Mouse (Mus musculus): ENCODE measurements around the gene Gm48552. TPM values are rescaled to one million over a fixed set of nuclear protein-coding genes. Genes with fewer than 3 reads are reported as not detected.

Gm48552 gene
- polyA plus RNA-seq, 1 experiment from 2014 or later, result 2.0 TPM

GRCm38 (mm10) chr10:81418216-81419070, 29.6 kb downstream of the Gm48552 start:
- H3K4me1 ChIP-seq (ENCODE audit: control insufficient read depth, insufficient read depth, low read length), result peaks cover 24% of the 10 kb centered on the region; the same call in 1 of the 2 replicates
- H3K4me2 ChIP-seq (ENCODE audit: low read depth, low read length), result no peak overlapping the region
- no peaks in the 10 kb centered on the region for H3K9me3 ChIP-seq (ENCODE audit: control insufficient read depth, low read length)
- ATAC-seq (ENCODE audit: low read depth), result no peak
- 45% methylated on average over 11 of the region's 11 CpGs for WGBS
- 0 out of 2 replicates have a peak overlapping the region, but pooled peaks have one; percentile 25 for H3K9ac ChIP-seq (replicated peaks; ENCODE audit: low read depth, low read length)
- no peak overlapping the region for H3K27ac ChIP-seq (ENCODE audit: low read depth, low read length)
- H3K4me3 ChIP-seq (ENCODE audit: low read depth, low read length), result no peak overlapping the region
- H3K36me3 ChIP-seq (ENCODE audit: control insufficient read depth, insufficient read depth, low read length), result peaks cover 4% of the 10 kb centered on the region; the same call in 1 of the 2 replicates
- H3K27me3 ChIP-seq (ENCODE audit: control insufficient read depth, insufficient read depth, low read length), result no peaks in the 10 kb centered on the region

GRCm38 (mm10) chr10:81419111-81419928, 30.5 kb downstream of the Gm48552 start:
- H3K4me3 ChIP-seq (ENCODE audit: low read depth, low read length), result no peak overlapping the region
- no peak overlapping the region for H3K4me2 ChIP-seq (ENCODE audit: low read depth, low read length)
- peaks cover 4% of the 10 kb centered on the region; the same call in 1 of the 2 replicates for H3K36me3 ChIP-seq (ENCODE audit: control insufficient read depth, insufficient read depth, low read length)
- ATAC-seq (ENCODE audit: low read depth), result no peak
- H3K9ac ChIP-seq (replicated peaks; ENCODE audit: low read depth, low read length), result no peak overlapping the region
- H3K27me3 ChIP-seq (ENCODE audit: control insufficient read depth, insufficient read depth, low read length), result no peaks in the 10 kb centered on the region
- no peak overlapping the region for H3K27ac ChIP-seq (ENCODE audit: low read depth, low read length)
- H3K4me1 ChIP-seq (ENCODE audit: control insufficient read depth, insufficient read depth, low read length), result peaks cover 21% of the 10 kb centered on the region; the same call in 1 of the 2 replicates
- no peaks in the 10 kb centered on the region for H3K9me3 ChIP-seq (ENCODE audit: control insufficient read depth, low read length)
- 91% methylated on average over 10 of the region's 10 CpGs for WGBS

GRCm38 (mm10) chr10:81420191-81420767, 31.5 kb downstream of the Gm48552 start:
- peaks cover 20% of the 10 kb centered on the region for H3K4me1 ChIP-seq (ENCODE audit: control insufficient read depth, insufficient read depth, low read length)
- WGBS, result 83% methylated on average over 40 of the region's 40 CpGs

DNA sequence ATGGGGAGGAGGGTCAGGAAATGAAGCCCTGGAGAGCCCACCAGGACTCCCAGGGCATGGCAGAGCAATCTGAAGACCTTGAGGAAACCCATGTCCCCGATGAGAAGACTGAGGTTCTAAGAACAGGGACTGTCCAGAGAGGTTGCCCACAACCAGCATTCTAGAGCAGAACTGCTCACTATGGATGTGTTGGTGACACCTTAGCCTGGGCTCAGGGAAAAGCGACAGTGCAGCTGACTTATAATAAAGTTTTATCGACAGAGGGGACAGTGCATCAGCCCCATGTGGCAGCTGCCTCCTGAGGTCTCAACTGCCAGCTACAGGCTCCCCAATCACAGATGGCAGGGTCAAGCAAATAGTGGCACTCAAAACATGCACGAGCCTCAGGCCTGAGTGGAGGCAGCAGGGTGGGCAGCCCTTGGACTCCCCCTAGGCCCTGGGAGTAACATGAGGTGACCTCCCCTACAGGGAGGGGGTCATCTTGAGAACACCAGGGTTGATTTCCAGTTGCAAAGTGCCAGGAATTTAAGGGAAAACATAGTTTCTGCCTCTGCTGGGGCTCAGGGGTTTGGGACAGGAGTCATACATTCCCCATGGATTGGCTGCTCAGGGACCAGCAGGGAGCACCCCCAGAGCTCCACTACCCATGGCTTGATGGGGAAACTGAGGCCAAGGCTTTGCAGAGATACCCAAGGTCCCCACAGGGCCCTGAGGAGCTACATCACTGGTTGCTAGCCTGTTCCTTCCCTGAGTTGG, 32.4 kb downstream of the Gm48552 start:
- no peaks in the 10 kb centered on the region for H3K27me3 ChIP-seq (ENCODE audit: control insufficient read depth, insufficient read depth, low read length)
- peaks cover 24% of the 10 kb centered on the region for H3K4me1 ChIP-seq (ENCODE audit: control insufficient read depth, insufficient read depth, low read length)
- ATAC-seq (ENCODE audit: low read depth), result no peak
- no peak overlapping the region for H3K4me2 ChIP-seq (ENCODE audit: low read depth, low read length)
- no peaks in the 10 kb centered on the region for H3K9me3 ChIP-seq (ENCODE audit: control insufficient read depth, low read length)
- no peak overlapping the region for H3K27ac ChIP-seq (ENCODE audit: low read depth, low read length)
- H3K9ac ChIP-seq (replicated peaks; ENCODE audit: low read depth, low read length), result no peak overlapping the region
- 82% methylated on average over 4 of the region's 4 CpGs for WGBS
- peaks cover 4% of the 10 kb centered on the region; the same call in 1 of the 2 replicates for H3K36me3 ChIP-seq (ENCODE audit: control insufficient read depth, insufficient read depth, low read length)
- H3K4me3 ChIP-seq (ENCODE audit: low read depth, low read length), result no peak overlapping the region

More at GRCm38 (mm10) chr10:81420191-81420767, 31.5 kb downstream of the Gm48552 start:
- Histone ChIP-seq H3K36me3 (ENCODE audit: control insufficient read depth, insufficient read depth, low read length) (peaks cover 4% of the 10 kb centered on the region; the same call in 1 of the 2 replicates), H3K4me3 (ENCODE audit: low read depth, low read length) (no peak overlapping the region), H3K4me2 (ENCODE audit: low read depth, low read length) (no peak overlapping the region), H3K27me3 (ENCODE audit: control insufficient read depth, insufficient read depth, low read length) (no peaks in the 10 kb centered on the region), H3K27ac (ENCODE audit: low read depth, low read length) (no peak overlapping the region), H3K9ac (replicated peaks; ENCODE audit: low read depth, low read length) (no peak overlapping the region), H3K9me3 (ENCODE audit: control insufficient read depth, low read length) (no peaks in the 10 kb centered on the region)
- no peak for ATAC-seq (ENCODE audit: low read depth)

DNA sequence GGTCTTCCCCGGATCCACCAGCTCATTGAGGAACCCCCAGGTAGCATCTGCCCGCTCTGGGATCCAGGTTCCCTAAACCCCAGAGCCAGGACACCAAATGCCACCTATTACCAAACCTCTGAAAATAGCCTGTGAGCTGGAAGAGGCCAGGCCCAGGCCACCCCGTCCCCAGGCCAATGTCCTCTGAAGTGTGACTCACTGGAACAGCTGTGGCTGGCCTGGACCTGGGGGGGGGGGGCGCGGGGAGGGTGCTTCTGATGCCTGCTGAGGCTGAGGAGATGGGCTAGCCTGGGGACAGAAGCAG, 32.9 kb downstream of the Gm48552 start:
- H3K9me3 ChIP-seq (ENCODE audit: control insufficient read depth, low read length), result no peaks in the 10 kb centered on the region
- H3K4me2 ChIP-seq (ENCODE audit: low read depth, low read length), result no peak overlapping the region
- no peak overlapping the region for H3K27ac ChIP-seq (ENCODE audit: low read depth, low read length)
- no peak overlapping the region for H3K9ac ChIP-seq (replicated peaks; ENCODE audit: low read depth, low read length)
- 80% methylated on average over 5 of the region's 5 CpGs for WGBS
- peaks cover 4% of the 10 kb centered on the region; the same call in 1 of the 2 replicates for H3K36me3 ChIP-seq (ENCODE audit: control insufficient read depth, insufficient read depth, low read length)
- peaks cover 28% of the 10 kb centered on the region for H3K4me1 ChIP-seq (ENCODE audit: control insufficient read depth, insufficient read depth, low read length)
- no peaks in the 10 kb centered on the region for H3K27me3 ChIP-seq (ENCODE audit: control insufficient read depth, insufficient read depth, low read length)
- ATAC-seq (ENCODE audit: low read depth), result no peak
- H3K4me3 ChIP-seq (ENCODE audit: low read depth, low read length), result no peak overlapping the region

- peaks cover 4% of the 10 kb centered on the region; the same call in 1 of the 2 replicates for H3K36me3 ChIP-seq (ENCODE audit: control insufficient read depth, insufficient read depth, low read length)
- no peaks in the 10 kb centered on the region for H3K9me3 ChIP-seq (ENCODE audit: control insufficient read depth, low read length)
- peaks cover 28% of the 10 kb centered on the region for H3K4me1 ChIP-seq (ENCODE audit: control insufficient read depth, insufficient read depth, low read length)
- H3K9ac ChIP-seq (replicated peaks; ENCODE audit: low read depth, low read length), result no peak overlapping the region
- no peak overlapping the region for H3K4me3 ChIP-seq (ENCODE audit: low read depth, low read length)
- H3K4me2 ChIP-seq (ENCODE audit: low read depth, low read length), result no peak overlapping the region
- ATAC-seq (ENCODE audit: low read depth), result no peak
- peaks cover under 1% of the 10 kb centered on the region; the same call in 1 of the 2 replicates for H3K27me3 ChIP-seq (ENCODE audit: control insufficient read depth, insufficient read depth, low read length)
- 88% methylated on average over 6 of the region's 6 CpGs for WGBS
- H3K27ac ChIP-seq (ENCODE audit: low read depth, low read length), result no peak overlapping the region
These were observed 33.4 kb downstream of the Gm48552 start for GRCm38 (mm10) chr10:81422191-81422590.

DNA sequence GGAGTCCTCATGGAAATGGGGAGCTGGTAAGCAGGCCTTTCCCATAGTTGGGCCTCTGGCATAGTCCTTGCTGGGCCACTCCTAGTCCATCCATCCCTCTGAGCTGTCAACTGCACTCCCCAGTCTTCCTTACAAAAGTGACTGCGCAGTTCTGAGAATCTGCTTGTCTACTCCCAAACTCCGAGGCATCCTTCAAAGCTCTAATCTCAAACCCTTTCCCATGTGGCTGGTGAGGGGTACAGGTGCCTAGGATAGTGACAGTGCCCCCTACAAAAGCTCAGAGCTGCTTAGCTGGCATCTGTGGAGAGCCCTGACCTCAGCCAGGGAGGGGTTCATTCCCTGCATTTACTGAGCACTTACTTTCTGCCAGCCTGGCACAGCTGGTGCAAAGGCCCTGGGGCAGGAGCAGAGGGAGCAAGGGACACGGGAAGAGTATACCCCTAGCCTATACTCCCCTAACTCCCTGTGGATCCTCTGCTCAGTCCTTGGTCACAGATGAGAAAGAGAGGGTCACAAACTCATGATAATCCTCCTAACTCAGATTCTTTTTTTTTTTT, 33.9 kb downstream of the Gm48552 start:
- Histone ChIP-seq H3K4me1 (ENCODE audit: control insufficient read depth, insufficient read depth, low read length) (peaks cover 30% of the 10 kb centered on the region), H3K9ac (replicated peaks; ENCODE audit: low read depth, low read length) (no peak overlapping the region), H3K27me3 (ENCODE audit: control insufficient read depth, insufficient read depth, low read length) (peaks cover 3% of the 10 kb centered on the region; the same call in 1 of the 2 replicates), H3K9me3 (ENCODE audit: control insufficient read depth, low read length) (no peaks in the 10 kb centered on the region), H3K27ac (ENCODE audit: low read depth, low read length) (no peak overlapping the region), H3K36me3 (ENCODE audit: control insufficient read depth, insufficient read depth, low read length) (peaks cover 4% of the 10 kb centered on the region; the same call in 1 of the 2 replicates), H3K4me3 (ENCODE audit: low read depth, low read length) (no peak overlapping the region), H3K4me2 (ENCODE audit: low read depth, low read length) (no peak overlapping the region)
- WGBS, result 83% methylated on average over 3 of the region's 3 CpGs
- no peak for ATAC-seq (ENCODE audit: low read depth)

Measured in neural tube, embryonic 14.5 days (tissue).